Mouse (Mus musculus) intestine, embryonic 14.5 days (tissue): ENCODE measurements around the gene Txndc9. TPM values are rescaled to one million over a fixed set of nuclear protein-coding genes. Genes with fewer than 3 reads are reported as not detected.

Experiments used
- polyA plus RNA-seq: library from polyadenylated mRNA; unstranded; fragments of >200 nt; fragmentation: Nextera tagmentation; extraction: Ambion mirVana; gene quantifications from 2 replicates; pipeline ENCODE4 v1.2.1, GENCODE M21; 2014

The Txndc9 gene
- polyA plus RNA-seq, 1 experiment from 2014 or later = 135 TPM

Other genes with a start within 250 kb of the Txndc9 start
- 4.9 and 5.2 TPM in 2 replicates for gene Tsga10, start 131.5 kb downstream of the Txndc9 start, polyA plus RNA-seq
- gene Lipt1, start 126.2 kb downstream of the Txndc9 start, polyA plus RNA-seq = 9.0 and 9.6 TPM in 2 replicates
- 29.1 and 30.6 TPM in 2 replicates for gene Mitd1, start 107.5 kb downstream of the Txndc9 start, polyA plus RNA-seq
- gene Mrpl30, start 107.4 kb downstream of the Txndc9 start, polyA plus RNA-seq = 269 and 295 TPM in 2 replicates
- gene Lyg2, start 81.4 kb downstream of the Txndc9 start, polyA plus RNA-seq = not detected in 2 replicates
- gene Lyg1, start 40.1 kb downstream of the Txndc9 start, polyA plus RNA-seq = not detected in 2 replicates
- gene Eif5b, start 117 bp upstream of the Txndc9 start, polyA plus RNA-seq = 25.7 and 27.1 TPM in 2 replicates
- gene Rev1, start 131.9 kb upstream of the Txndc9 start, polyA plus RNA-seq = 25.9 and 27.9 TPM in 2 replicates